Mouse (Mus musculus) C2C12 (cell line): Measurements from ENCODE around the gene Rps3.

ENCODE experiments used
- CEBPB ChIP-seq: IDR thresholded peaks from one replicate; pipeline ENCODE4 v1.6.1; 2011; ENCODE audit warnings: low read depth, mild to moderate bottlenecking, control low read depth, moderate library complexity
- CTCF ChIP-seq: IDR thresholded peaks from one replicate; pipeline ENCODE4 v1.5.1; 2011; ENCODE audit not compliant: control insufficient read depth, insufficient read depth, insufficient read length
- MAX ChIP-seq: IDR thresholded peaks from one replicate; pipeline ENCODE4 v1.6.1; 2011; ENCODE audit warnings: mild to moderate bottlenecking, control low read depth
- MYOD1 ChIP-seq: IDR thresholded peaks from one replicate; pipeline ENCODE4 v1.6.1; 2011; ENCODE audit warnings: low read depth; ENCODE audit not compliant: control insufficient read depth, insufficient read length
- USF1 ChIP-seq: IDR thresholded peaks from one replicate; pipeline ENCODE4 v1.6.1; 2011; ENCODE audit warnings: low read depth, mild to moderate bottlenecking, control low read depth, moderate library complexity

DNA sequence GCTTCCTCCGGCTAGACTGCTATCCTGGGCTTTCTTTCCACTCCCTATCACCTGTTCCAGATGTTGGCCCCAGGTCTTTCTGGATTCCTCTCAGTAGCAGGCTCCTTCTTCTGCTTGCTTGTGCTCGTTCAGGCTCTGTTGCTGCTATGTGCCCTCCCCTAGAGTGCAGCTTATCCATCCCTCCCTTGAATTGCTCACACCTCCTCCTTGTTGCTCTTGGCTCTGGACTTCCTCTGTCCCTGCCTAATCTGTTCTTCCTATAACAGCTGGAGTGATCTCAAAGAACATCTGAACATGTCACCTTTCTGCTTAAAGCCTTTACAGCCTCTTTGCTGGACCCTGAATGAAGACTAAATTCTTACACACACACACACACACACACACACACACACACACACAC lies 45.0 kb upstream of the Rps3 start:
- TF ChIP-seq CTCF (no peak), CEBPB (no peak), USF1 (no peak), MAX (no peak), MYOD1 (no peak)
